Mouse (Mus musculus): ENCODE data around the gene Gadd45b. TPM values are rescaled to one million over a fixed set of nuclear protein-coding genes. Genes with fewer than 3 reads are reported as not detected.

Gadd45b gene
- total RNA-seq, 2 experiments from 2014 or later, result 34.1 to 75.0 TPM

DNA sequence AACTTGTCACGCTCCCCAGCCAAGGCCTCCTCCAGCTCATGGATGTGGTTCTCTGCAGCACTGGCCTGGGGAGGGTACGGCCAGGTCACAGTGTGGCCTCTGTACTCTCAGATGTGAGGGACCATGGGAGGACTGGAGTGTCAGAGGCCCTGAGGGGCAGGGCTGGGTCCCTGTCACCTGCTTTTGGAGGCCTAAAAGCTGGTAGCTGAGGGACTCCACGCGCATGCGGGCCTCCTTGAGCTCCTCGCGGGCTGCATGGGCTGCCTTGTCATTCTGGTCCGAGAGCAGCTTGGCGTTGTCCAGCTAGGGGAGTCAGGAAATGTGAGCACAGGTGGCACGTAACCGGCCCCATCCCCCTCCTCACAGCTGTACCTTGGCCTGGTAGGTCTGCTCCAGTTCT is 25.2 kb upstream of the Gadd45b start:
- DNase-seq (ENCODE audit: low spot score in 2 of 2), result no peak

GRCm38 (mm10) chr10:80909375-80910162 is 20.3 kb upstream of the Gadd45b start:
- DNase-seq (ENCODE audit: low spot score in 2 of 2), result no peak

GRCm38 (mm10) chr10:80911354-80911753 is 18.5 kb upstream of the Gadd45b start:
- DNase-seq (ENCODE audit: low spot score in 2 of 2), result no peak

DNA sequence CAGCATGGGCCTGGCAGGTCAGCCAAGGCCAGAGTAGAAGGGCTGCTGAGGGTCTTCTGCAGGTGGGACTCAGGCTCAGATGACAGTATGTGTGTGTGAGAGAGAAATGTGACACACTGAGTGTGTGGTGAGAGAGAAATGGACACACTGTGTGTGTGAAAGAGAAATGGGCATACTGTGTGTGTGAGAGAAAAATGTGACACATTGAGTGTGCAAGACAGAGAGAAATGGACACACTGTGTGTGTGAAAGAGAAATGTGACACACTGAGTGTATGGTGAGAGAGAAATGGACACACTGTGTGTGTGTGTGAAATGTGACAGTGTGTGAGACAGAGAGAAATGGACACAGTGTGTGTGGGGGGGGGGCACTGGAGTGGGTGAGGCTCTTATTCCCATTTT is 18.0 kb upstream of the Gadd45b start:
- no peak for DNase-seq (ENCODE audit: low spot score in 2 of 2)

GRCm38 (mm10) chr10:80913364-80914011 is 16.4 kb upstream of the Gadd45b start:
- no peak for DNase-seq (ENCODE audit: low spot score in 2 of 2)

- DNase-seq (ENCODE audit: low spot score in 2 of 2), result no peak
Measured at GRCm38 (mm10) chr10:80914253-80914656, 15.6 kb upstream of the Gadd45b start.

- no peak for DNase-seq (ENCODE audit: low spot score in 2 of 2)
Measured at GRCm38 (mm10) chr10:80915260-80915659, 14.6 kb upstream of the Gadd45b start.

DNA sequence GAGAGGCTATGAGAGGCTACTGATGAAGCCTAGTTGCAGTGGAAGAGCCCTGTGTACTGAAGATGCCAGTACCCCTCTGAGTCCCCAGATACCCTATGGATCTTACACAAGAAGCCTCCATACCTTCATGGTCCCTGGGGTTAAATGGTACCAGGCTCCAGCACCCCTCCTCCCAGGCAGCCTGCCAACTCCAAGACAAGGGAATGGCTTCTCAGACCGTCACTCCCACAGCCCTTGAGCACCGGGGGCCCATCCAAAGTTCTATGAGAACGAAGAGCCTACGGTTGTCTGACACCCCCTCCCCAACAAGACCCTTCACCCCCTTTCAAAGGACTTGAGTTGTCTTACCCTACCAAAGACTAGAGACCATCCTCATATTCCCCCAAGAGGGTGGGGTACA is 14.1 kb upstream of the Gadd45b start:
- no peak for DNase-seq (ENCODE audit: low spot score in 2 of 2)

DNA sequence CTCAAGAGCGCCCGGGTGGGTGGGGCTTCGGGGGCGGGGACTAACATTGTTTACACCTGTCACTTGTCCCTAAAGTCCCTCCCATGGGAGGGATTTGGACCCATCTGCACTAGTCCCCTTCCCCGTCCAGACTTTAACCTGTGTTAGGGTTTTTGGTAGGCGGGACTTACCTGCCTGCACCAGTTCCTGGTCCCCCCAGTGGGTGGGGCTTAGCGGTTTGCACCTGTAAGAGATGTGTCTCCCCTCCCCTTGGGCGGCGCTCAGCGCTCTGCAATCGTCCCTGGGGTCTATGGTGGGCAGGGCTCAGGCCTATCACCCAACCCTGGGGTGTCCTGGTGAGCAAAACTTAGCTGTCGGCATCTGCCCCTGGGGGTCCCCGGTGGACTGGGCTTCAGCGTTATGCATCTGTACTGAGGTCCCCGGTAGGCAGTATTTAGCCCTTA is 12.5 kb upstream of the Gadd45b start:
- DNase-seq (ENCODE audit: low spot score in 2 of 2), result no peak

DNA sequence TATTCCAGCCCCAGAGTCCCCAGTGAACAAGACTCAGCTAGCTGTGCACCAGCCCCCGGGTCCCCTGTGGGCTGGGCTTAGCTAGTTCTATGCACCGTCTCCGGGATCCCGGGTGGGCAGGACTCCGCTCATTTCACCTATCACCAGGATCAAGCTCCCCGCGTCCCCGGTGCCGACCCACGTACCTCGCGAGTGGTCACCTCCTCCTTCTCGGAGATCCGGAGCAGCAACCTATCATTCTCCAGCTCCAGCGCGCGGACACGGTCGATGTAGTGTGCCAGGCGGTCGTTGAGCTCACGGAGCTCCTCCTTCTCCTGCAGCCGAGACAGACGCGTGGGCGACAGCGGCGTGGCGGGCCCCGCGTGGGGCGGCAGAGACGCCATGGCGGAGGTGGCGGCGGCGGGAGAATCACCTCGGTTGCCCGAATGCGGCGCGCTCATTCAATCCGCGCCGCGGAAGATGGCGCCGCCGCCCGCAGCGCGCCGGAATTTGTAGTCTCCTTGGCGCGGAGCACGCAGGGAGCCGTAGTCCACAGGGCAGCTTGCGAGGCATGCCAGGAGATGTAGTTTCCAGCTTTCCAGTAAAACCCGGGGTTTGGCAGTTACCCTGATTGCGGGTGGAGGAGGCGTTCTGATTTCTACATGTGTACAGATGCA is 12.0 kb upstream of the Gadd45b start, which contains the start of gene Lmnb2:
Gene Lmnb2, minus strand, starts transcription at position 467 of the 656 bp plus-strand sequence.
- peak; percentile 62 to 72 for DNase-seq (ENCODE audit: low spot score in 2 of 2)

- DNase-seq (ENCODE audit: low spot score in 2 of 2), result no peak
Measured at GRCm38 (mm10) chr10:80921923-80922322, 8.0 kb upstream of the Gadd45b start.

- DNase-seq (ENCODE audit: low spot score in 2 of 2), result no peak
Measured at GRCm38 (mm10) chr10:80925472-80925871, 4.4 kb upstream of the Gadd45b start.

GRCm38 (mm10) chr10:80928586-80929298 is 1.1 kb upstream of the Gadd45b start:
- peak; percentile 88 to 92 for DNase-seq (ENCODE audit: low spot score in 2 of 2)

DNA sequence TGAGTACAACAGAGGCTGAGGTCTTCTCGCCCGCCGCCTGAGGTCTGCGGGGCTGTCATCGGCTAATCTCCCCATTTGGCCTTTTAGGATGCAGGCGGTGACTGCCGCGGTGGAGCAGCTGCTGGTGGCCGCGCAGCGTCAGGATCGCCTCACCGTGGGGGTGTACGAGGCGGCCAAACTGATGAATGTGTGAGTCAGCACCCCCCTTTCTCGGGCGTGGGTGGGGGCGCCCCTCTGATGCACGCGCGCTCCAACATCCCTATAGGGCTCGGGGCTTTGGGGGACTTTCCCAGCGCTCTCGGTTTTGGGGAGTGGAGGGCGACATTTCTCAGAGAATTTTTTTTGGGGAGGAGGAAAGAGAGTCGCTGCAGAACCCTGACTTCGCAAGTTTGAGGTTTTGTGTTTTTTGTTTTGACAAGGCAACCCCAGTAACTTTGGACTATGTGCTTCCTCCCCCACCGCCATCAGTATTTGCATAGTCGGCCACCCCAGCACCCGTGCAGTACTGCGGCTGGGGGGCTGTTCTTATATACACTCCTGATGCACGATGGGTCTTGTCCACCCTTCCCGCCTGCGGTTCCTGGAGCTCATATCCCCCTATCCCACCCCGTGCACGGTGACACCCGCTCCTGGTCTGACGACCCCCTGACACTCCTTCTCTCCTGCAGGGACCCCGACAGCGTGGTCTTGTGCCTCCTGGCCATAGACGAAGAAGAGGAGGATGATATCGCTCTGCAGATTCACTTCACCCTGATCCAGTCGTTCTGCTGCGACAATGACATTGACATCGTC is 684 bp downstream of the Gadd45b start:
- peak in 1 of 2 experiments; percentile 58 for DNase-seq (ENCODE audit: low spot score in 2 of 2)

GRCm38 (mm10) chr10:80931153-80931671 is 1.3 kb downstream of the Gadd45b start:
- DNase-seq (ENCODE audit: low spot score in 2 of 2), result no peak

DNA sequence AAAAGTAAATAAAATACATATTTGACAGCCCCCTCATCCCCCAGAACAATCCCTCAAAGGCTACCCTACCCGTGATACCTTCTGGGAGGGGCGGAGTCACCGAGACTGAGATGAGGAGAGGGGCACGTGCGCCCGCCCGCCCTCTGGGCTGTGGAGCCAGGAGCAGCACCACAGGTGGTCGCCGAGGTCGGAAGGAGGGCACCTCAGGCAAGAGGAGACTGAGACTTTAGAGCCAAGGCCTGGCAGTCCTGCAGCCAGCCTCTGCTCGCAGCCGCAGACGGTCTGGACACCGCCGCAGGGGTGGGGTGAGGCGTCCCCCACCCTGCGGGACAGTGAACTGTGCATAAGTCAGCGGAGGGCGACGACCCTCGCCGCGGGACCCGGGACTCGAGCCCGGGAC is 1.8 kb downstream of the Gadd45b start:
- DNase-seq (ENCODE audit: low spot score in 2 of 2), result no peak

DNA sequence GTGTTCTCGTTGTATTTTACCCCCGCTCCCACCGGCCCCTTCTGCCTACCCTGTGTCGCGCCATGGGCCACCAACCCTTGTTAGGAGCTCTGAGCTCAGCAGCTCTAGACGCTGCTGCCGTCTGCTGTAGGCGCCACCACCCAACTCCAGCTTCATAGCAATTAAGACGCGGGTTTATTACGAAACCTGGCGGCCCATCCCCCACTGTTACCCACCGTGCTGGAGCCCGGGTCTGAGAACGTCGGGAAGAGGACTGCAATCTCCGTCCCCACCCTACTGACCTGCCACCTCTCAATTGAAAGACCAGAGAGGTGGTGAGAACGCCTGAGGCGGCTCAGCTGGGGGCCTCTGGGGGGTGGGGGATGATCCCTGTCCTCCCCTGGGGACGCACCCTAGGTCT is 2.3 kb downstream of the Gadd45b start:
- DNase-seq (ENCODE audit: low spot score in 2 of 2), result no peak

DNA sequence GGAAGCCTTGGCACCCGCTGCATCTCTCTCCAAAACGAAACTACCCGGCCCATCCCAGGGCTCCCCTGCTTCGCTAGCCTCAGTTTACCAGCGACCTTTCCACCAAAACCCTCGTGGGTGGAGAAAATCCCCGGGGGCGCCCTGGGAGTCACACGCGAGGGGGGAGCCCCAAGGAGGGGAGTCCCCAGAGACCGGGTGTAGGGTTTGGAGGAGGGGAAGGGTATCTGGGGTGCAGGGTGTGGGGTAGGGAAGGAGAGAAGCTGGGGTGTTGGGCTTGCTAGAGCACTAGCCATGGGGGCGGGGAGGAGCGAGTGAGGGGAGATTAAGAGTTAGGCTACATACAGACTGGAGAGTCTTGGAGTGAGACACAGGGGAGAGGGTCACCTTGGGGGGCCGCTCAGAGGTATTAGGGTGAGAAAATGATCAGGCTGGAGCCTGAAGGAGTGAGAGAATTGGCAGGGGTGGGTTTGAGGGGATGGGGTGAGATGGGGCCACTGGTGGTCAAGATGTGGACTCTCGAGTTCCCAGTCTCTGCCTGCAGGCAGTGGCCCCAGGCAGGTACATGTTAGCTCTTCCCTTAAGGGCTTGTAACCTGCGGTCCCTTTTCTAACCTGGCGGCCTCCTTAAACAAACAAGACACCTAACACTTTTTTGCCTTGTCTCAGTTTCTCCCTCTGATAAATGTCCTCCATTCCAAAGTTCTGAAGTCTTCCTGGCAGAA is 3.0 kb downstream of the Gadd45b start:
- no peak for DNase-seq (ENCODE audit: low spot score in 2 of 2)

GRCm38 (mm10) chr10:80933421-80933979 is 3.6 kb downstream of the Gadd45b start:
- no peak for DNase-seq (ENCODE audit: low spot score in 2 of 2)

All from adrenal gland, adult 18-20 months (tissue).